Mouse (Mus musculus) G1E (cell line): Measurements from ENCODE around the gene Pibf1.

ENCODE experiments used
- CTCF ChIP-seq: IDR thresholded peaks from 2 replicates; pipeline ENCODE4 v1.5.1; 2012; ENCODE audit warnings: low read depth, low read length, inconsistent platforms, mixed read lengths
- GATA1 ChIP-seq: IDR thresholded peaks from 2 replicates; pipeline ENCODE4 v1.6.1; 2012; ENCODE audit warnings: borderline replicate concordance, low read length, inconsistent platforms, mixed read lengths
- TAL1 ChIP-seq: conservative IDR thresholded peaks from 2 replicates; pipeline ENCODE4 v1.6.1; 2012; ENCODE audit warnings: low read depth, low read length, inconsistent platforms, mixed read lengths

DNA sequence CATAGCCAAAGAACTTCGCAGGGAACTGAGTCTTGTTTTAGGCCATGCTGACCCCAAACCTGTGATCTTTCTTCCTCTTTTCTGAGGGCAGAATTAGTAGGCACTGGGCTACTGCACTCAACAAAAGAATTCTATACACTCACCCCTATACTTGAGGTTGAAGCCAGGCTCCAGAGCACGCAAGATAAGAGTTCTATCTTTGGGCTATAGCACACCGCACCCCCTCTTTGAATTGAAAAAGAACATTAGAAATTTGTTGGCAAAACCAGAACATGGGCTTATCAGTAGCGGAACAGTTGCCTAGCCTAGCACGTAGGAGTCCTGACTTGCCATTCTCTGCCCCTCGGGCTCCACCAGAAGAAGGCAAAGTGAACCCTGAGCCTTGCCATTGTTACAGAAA lies 164.6 kb downstream of the Pibf1 start:
- no peak for TF ChIP-seq CTCF
- TF ChIP-seq TAL1: no peak
- TF ChIP-seq GATA1: no peak
